Mouse (Mus musculus): ENCODE data around the gene Cps1. TPM values are rescaled to one million over a fixed set of nuclear protein-coding genes. Genes with fewer than 3 reads are reported as not detected.
A peak's percentile ranks its signal among the peaks of the same experiment; 100 is the strongest.

Gene Cps1
- polyA plus RNA-seq, 1 experiment from 2014 or later, result 0.45 TPM

DNA sequence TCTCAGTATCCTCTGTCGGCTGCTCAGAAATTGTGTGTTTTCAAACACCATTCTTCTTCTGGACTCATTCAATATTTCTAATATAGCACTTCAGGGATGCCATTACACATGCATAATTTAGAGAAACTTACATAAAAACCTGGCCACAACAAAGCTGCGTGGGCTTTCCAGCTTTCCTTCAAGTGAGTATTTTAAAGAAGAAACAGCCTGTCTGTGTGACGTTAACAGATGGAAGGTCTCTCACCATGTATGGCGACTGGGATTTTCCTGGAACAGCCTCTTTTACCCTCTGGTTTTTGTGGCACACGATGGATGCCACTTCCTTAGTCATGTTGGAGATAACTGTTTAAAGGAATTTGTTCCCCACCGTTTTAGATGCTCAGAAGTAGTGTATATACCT lies 60.7 kb downstream of the Cps1 start:
- 60% methylated on average over 6 of the region's 6 CpGs for WGBS
- H3K27ac ChIP-seq (replicated peaks), result no peak overlapping the region
- H3K9ac ChIP-seq (ENCODE audit: low read length), result no peak overlapping the region
- H3K4me2 ChIP-seq (replicated peaks; ENCODE audit: low read depth), result no peak overlapping the region
- no peaks in the 10 kb centered on the region for H3K4me1 ChIP-seq (replicated peaks; ENCODE audit: control insufficient read depth, insufficient read depth)
- H3K9me3 ChIP-seq (ENCODE audit: control insufficient read depth, low read length), result no peaks in the 10 kb centered on the region
- TF ChIP-seq CTCF (IDR thresholded peaks at IDR 0.05; ENCODE audit: low read depth), result no peak
- no peak for TF ChIP-seq EP300 (optimal IDR thresholded peaks at IDR 0.05)
- ATAC-seq (ENCODE audit: low FRiP score, low TSS enrichment) (no peak), DNase-seq (ENCODE audit: low spot score) (no peak)
- no peaks in the 10 kb centered on the region for H3K27me3 ChIP-seq (ENCODE audit: control insufficient read depth, insufficient read depth, low read length)
- H3K4me3 ChIP-seq (ENCODE audit: low read depth, low read length), result no peak overlapping the region
- no peaks in the 10 kb centered on the region for H3K36me3 ChIP-seq (ENCODE audit: control insufficient read depth, insufficient read depth, low read length)

DNA sequence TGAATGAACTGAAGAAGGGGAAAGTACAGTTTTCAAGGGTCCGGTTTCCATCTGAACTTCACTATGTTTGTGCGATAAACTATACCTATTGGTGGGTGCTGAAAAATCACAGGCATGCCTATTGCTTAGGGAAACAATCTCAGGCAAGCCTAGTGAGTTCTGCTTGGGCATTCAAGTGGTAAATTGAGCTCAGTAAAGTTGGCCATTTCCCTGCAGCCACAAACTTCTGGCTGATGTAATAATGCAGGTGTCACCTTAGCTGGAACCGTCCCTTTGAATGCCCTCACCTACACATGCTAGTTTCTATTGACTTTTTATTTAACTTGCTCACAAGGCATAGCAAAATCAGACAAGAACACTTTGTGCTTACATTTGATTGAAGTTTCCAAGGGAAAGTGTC lies 61.3 kb downstream of the Cps1 start:
- WGBS, result 68% methylated on average over 3 of the region's 3 CpGs
- ATAC-seq (ENCODE audit: low FRiP score, low TSS enrichment), result no peak

DNA sequence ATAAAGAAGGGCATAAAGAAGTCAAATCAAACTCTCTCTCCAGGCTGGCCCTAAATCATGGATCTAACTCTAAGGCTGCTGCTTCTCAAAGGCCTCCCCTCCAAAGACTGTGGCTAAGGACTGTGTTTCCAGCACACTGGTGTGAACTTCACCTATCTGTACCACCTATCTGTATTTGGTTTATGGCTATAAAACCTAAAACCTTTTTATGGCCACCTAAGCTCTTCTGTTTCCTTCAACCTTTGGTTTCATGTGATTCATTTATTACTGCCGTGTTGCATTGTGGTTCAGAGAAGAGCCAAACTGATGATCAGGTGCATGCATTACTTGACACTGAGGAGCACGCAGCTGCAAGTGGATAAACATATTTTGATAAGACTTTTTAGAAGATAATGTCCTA lies 74.5 kb downstream of the Cps1 start:
- no peak for TF ChIP-seq EP300 (optimal IDR thresholded peaks at IDR 0.05)
- no peak for TF ChIP-seq CTCF (IDR thresholded peaks at IDR 0.05; ENCODE audit: low read depth)
- no peaks in the 10 kb centered on the region for H3K9me3 ChIP-seq (ENCODE audit: control insufficient read depth, low read length)
- no peak overlapping the region for H3K27ac ChIP-seq (replicated peaks)
- ATAC-seq (ENCODE audit: low FRiP score, low TSS enrichment) (no peak), DNase-seq (ENCODE audit: low spot score) (no peak)
- H3K4me1 ChIP-seq (replicated peaks; ENCODE audit: control insufficient read depth, insufficient read depth), result no peaks in the 10 kb centered on the region
- H3K9ac ChIP-seq (ENCODE audit: low read length), result no peak overlapping the region
- H3K4me3 ChIP-seq (ENCODE audit: low read depth, low read length), result no peak overlapping the region
- no peak overlapping the region for H3K4me2 ChIP-seq (replicated peaks; ENCODE audit: low read depth)
- H3K36me3 ChIP-seq (ENCODE audit: control insufficient read depth, insufficient read depth, low read length), result no peaks in the 10 kb centered on the region
- no peaks in the 10 kb centered on the region for H3K27me3 ChIP-seq (ENCODE audit: control insufficient read depth, insufficient read depth, low read length)
- WGBS, result 80% methylated on average over 2 of the region's 2 CpGs

More for the DNA sequence above, 61.3 kb downstream of the Cps1 start:
- H3K27ac ChIP-seq (replicated peaks), result no peak overlapping the region
- H3K36me3 ChIP-seq (ENCODE audit: control insufficient read depth, insufficient read depth, low read length), result no peaks in the 10 kb centered on the region
- no peaks in the 10 kb centered on the region for H3K9me3 ChIP-seq (ENCODE audit: control insufficient read depth, low read length)
- H3K27me3 ChIP-seq (ENCODE audit: control insufficient read depth, insufficient read depth, low read length), result no peaks in the 10 kb centered on the region
- TF ChIP-seq CTCF (IDR thresholded peaks at IDR 0.05; ENCODE audit: low read depth), result no peak
- TF ChIP-seq EP300 (optimal IDR thresholded peaks at IDR 0.05), result no peak
- H3K4me3 ChIP-seq (ENCODE audit: low read depth, low read length), result no peak overlapping the region
- no peak overlapping the region for H3K9ac ChIP-seq (ENCODE audit: low read length)
- H3K4me2 ChIP-seq (replicated peaks; ENCODE audit: low read depth), result no peak overlapping the region
- H3K4me1 ChIP-seq (replicated peaks; ENCODE audit: control insufficient read depth, insufficient read depth), result no peaks in the 10 kb centered on the region
- no peak for DNase-seq (ENCODE audit: low spot score)

DNA sequence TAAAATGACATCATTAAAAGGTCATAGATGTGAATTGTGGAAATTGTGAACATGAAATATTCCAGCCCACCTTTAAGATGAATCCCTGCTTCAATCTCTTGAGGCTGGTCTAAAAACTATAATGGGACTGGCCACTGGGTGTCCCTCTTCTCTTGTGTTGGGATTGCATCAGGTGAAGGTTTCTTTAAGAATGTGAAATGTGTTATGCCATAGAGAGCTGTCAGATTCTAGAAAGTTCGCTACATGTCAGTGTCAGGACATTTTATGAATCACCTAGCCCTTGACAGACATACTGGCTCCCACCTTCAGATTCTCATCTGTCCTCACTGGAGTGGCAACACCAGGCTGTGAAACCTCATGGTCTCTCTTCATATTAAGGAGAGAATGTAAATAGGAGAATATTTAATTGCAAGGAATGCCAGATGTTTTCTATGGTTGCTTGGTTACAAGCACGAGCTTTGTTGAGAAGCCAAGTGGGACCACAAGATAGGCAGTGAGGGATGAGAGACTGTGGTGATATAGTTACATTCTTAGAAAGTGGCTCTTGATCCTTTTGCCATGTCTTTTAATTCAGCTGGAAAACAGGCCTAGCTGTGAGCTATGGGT lies 95.6 kb downstream of the Cps1 start:
- H3K9ac ChIP-seq (ENCODE audit: low read length), result no peak overlapping the region
- no peaks in the 10 kb centered on the region for H3K9me3 ChIP-seq (ENCODE audit: control insufficient read depth, low read length)
- no peaks in the 10 kb centered on the region for H3K4me1 ChIP-seq (replicated peaks; ENCODE audit: control insufficient read depth, insufficient read depth)
- DNase-seq (ENCODE audit: low spot score), result no peak
- no peak for ATAC-seq (ENCODE audit: low FRiP score, low TSS enrichment)
- TF ChIP-seq CTCF (IDR thresholded peaks at IDR 0.05; ENCODE audit: low read depth), result peak; percentile 58
- no peak for TF ChIP-seq EP300 (optimal IDR thresholded peaks at IDR 0.05)
- no peak overlapping the region for H3K4me3 ChIP-seq (ENCODE audit: low read depth, low read length)
- no peaks in the 10 kb centered on the region for H3K36me3 ChIP-seq (ENCODE audit: control insufficient read depth, insufficient read depth, low read length)
- WGBS, result 40% methylated on average over 2 of the region's 2 CpGs
- no peak overlapping the region for H3K4me2 ChIP-seq (replicated peaks; ENCODE audit: low read depth)
- H3K27me3 ChIP-seq (ENCODE audit: control insufficient read depth, insufficient read depth, low read length), result no peaks in the 10 kb centered on the region
- H3K27ac ChIP-seq (replicated peaks), result no peak overlapping the region

DNA sequence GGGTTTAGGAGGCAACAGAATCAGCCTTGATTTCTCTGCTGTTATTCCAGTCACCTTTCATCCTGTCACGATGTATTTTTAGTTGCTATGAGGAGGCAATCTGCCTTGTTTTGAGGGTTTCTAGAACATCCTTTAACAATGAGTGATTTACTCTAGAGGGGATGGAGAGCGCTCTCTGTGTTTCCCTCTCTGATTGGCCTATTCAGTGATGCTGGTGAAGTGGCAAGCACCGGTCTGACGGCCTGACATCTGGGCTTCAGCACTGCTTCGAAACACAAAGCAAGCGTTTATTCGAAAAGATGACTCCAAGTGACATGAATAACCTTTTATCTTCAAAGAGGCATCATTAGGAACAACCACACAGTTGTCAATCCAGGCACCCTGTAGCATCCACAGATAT lies 100.8 kb downstream of the Cps1 start:
- 81% methylated on average over 7 of the region's 7 CpGs for WGBS
- ATAC-seq (ENCODE audit: low FRiP score, low TSS enrichment), result no peak
- TF ChIP-seq CTCF (IDR thresholded peaks at IDR 0.05; ENCODE audit: low read depth) (no peak), EP300 (optimal IDR thresholded peaks at IDR 0.05) (no peak)

DNA sequence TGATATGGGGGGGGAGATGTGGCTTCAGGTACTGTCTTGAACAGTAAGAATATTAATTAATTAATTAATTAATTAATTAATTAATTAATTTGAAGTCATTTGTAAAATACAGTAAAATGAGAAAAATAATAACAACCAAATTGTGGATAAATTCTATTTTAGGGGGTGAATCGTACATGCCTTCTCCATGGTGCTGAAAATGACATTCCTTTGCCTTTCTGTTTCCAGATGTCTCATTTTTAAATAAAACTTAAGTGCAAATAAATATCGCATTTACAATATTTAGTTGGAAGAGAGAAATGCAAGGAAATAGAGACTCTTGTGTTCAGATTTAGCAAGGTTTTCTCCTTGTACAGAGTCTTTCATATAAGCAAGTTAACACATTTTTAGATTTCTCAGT lies 112.0 kb downstream of the Cps1 start:
- no peaks in the 10 kb centered on the region for H3K36me3 ChIP-seq (ENCODE audit: control insufficient read depth, insufficient read depth, low read length)
- no peaks in the 10 kb centered on the region for H3K4me1 ChIP-seq (replicated peaks; ENCODE audit: control insufficient read depth, insufficient read depth)
- H3K9me3 ChIP-seq (ENCODE audit: control insufficient read depth, low read length), result no peaks in the 10 kb centered on the region
- no peak for TF ChIP-seq EP300 (optimal IDR thresholded peaks at IDR 0.05)
- TF ChIP-seq CTCF (IDR thresholded peaks at IDR 0.05; ENCODE audit: low read depth), result no peak
- ATAC-seq (ENCODE audit: low FRiP score, low TSS enrichment) (no peak), DNase-seq (ENCODE audit: low spot score) (no peak)
- H3K27ac ChIP-seq (replicated peaks), result no peak overlapping the region
- H3K4me2 ChIP-seq (replicated peaks; ENCODE audit: low read depth), result no peak overlapping the region
- no peak overlapping the region for H3K9ac ChIP-seq (ENCODE audit: low read length)
- no peak overlapping the region for H3K4me3 ChIP-seq (ENCODE audit: low read depth, low read length)
- WGBS, result 44% methylated on average over 2 of the region's 2 CpGs
- no peaks in the 10 kb centered on the region for H3K27me3 ChIP-seq (ENCODE audit: control insufficient read depth, insufficient read depth, low read length)

More for the DNA sequence above, 100.8 kb downstream of the Cps1 start:
- Histone ChIP-seq H3K36me3 (ENCODE audit: control insufficient read depth, insufficient read depth, low read length) (no peaks in the 10 kb centered on the region), H3K27me3 (ENCODE audit: control insufficient read depth, insufficient read depth, low read length) (no peaks in the 10 kb centered on the region), H3K4me3 (ENCODE audit: low read depth, low read length) (no peak overlapping the region), H3K27ac (replicated peaks) (no peak overlapping the region), H3K4me2 (replicated peaks; ENCODE audit: low read depth) (no peak overlapping the region), H3K9ac (ENCODE audit: low read length) (no peak overlapping the region), H3K4me1 (replicated peaks; ENCODE audit: control insufficient read depth, insufficient read depth) (no peaks in the 10 kb centered on the region), H3K9me3 (ENCODE audit: control insufficient read depth, low read length) (no peaks in the 10 kb centered on the region)
- no peak for DNase-seq (ENCODE audit: low spot score)
